Mouse (Mus musculus) midbrain, postnatal 0 days (tissue): ENCODE measurements at regions not wholly inside any gene's neighbourhood (a gene's known extent, or its start where the extent isn't known, plus 50 kb on each side); places are given as distances from the start of the nearest gene placed in this dataset.

Source experiments
- ATAC-seq: fragments of 200-750 bp; cut with Nextera tagmentation; 2 replicates; pipeline ENCODE4 v1.8.0; 2017; ENCODE audit warnings: moderate number of reproducible peaks, mild to moderate bottlenecking, moderate TSS enrichment, moderate library complexity; ENCODE audit not compliant: low FRiP score
- DNase-seq: peaks from one replicate; pipeline ENCODE4 v3.0.0-alpha.2; 2015; ENCODE audit warnings: low spot score
- H3K27ac ChIP-seq: fragments of 300-500 bp; sonication (generic); 2 replicates; pipeline ENCODE4 v1.5.1; 2014; ENCODE audit warnings: low read depth, mild to moderate bottlenecking, low read length, mixed read lengths
- H3K27me3 ChIP-seq: fragments of 300-500 bp; sonication (generic); 2 replicates; pipeline ENCODE4 v1.6.1; 2014; ENCODE audit warnings: low read length, control low read depth, mixed read lengths; ENCODE audit not compliant: insufficient read depth
- H3K36me3 ChIP-seq: fragments of 300-500 bp; sonication (generic); 2 replicates; pipeline ENCODE4 v1.6.1; 2014; ENCODE audit warnings: low read length, control low read depth, mixed read lengths; ENCODE audit not compliant: insufficient read depth
- H3K4me1 ChIP-seq: fragments of 300-500 bp; sonication (generic); 2 replicates; pipeline ENCODE4 v1.6.1; 2014; ENCODE audit warnings: mild to moderate bottlenecking, control low read depth, antibody characterized with exemption, low read length, mixed read lengths; ENCODE audit not compliant: insufficient read depth
- H3K4me2 ChIP-seq: fragments of 300-500 bp; sonication (generic); 2 replicates; pipeline ENCODE4 v1.6.1; 2014; ENCODE audit warnings: low read depth, mild to moderate bottlenecking, low read length, mixed read lengths; ENCODE audit not compliant: poor library complexity, severe bottlenecking
- H3K4me3 ChIP-seq: fragments of 300-500 bp; sonication (generic); 2 replicates; pipeline ENCODE4 v1.5.1; 2014; ENCODE audit warnings: low read depth, mild to moderate bottlenecking, low read length, moderate library complexity
- H3K9ac ChIP-seq: fragments of 300-500 bp; sonication (generic); replicated peaks from 2 replicates; pipeline ENCODE4 v1.6.1; 2014; ENCODE audit warnings: mild to moderate bottlenecking, low read length, moderate library complexity, mixed read lengths; ENCODE audit not compliant: poor library complexity, severe bottlenecking
- H3K9me3 ChIP-seq: fragments of 300-500 bp; sonication (generic); 2 replicates; pipeline ENCODE4 v1.6.1; 2016; ENCODE audit warnings: low read length, control low read depth
- CTCF ChIP-seq: IDR thresholded peaks from 2 replicates; pipeline ENCODE4 v1.5.1; 2016; ENCODE audit warnings: antibody characterized with exemption, mild to moderate bottlenecking
- WGBS: fragments of 180-500 bp; shearing (Covaris S2); extraction: QIAGEN DNeasy Blood & Tissue Kit; methylation state at CpG from one replicate; pipeline ENCODE4 v1.1.7; 2014; 5-methylcytosine and 5-hydroxymethylcytosine counted together

DNA sequence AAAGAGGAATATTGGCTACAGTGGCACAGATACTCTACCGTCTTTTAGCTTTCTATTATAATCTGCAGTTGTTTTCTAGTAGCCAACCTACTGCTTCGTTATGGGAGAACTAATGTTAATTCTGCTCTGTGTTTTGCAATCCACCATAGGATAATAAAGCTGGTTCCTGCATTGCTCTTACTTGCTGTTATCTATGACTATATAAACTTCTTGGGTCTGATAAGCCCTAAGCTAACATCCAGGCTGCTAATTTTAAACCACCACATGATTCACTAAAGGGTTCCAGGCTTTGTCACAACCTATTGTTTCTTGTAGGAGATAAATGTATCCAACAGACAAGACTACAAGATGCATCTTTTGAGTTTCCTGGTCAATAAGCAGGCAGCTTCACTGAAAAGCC lies 173.5 kb upstream of the Aga start:
- H3K9ac ChIP-seq: no peak overlapping the region
- ATAC-seq (no peak), DNase-seq (no peak)
- WGBS: 88% methylated on average over 2 of the region's 2 CpGs
- H3K27me3 ChIP-seq: no peaks in the 10 kb centered on the region
- no peaks in the 10 kb centered on the region for H3K9me3 ChIP-seq
- H3K4me2 ChIP-seq: no peak overlapping the region
- no peaks in the 10 kb centered on the region for H3K36me3 ChIP-seq
- H3K4me3 ChIP-seq: no peak overlapping the region
- no peaks in the 10 kb centered on the region for H3K4me1 ChIP-seq
- H3K27ac ChIP-seq: no peak overlapping the region
- TF ChIP-seq CTCF: no peak

DNA sequence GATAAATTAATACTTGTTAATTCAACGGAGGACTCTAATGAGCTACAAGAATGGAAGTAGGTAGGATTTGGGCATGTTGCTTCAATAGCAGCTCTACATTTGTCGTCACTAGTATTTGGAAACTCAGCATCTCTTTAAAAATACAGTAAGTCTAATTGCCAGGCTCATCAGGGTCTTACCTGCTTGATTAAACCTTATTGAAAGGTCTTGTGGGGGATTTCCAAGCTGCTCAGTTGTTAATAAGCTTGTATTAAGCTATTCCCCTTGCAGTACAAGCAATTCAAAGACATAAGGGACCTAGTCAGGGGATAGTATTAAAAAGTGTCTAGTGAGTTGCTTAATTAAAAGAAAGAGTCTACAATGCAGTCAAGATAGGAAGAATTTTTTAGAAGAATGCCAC lies 142.9 kb upstream of the Aga start:
- Histone ChIP-seq H3K4me2 (no peak overlapping the region), H3K9ac (no peak overlapping the region), H3K27me3 (no peaks in the 10 kb centered on the region), H3K4me1 (no peaks in the 10 kb centered on the region), H3K9me3 (no peaks in the 10 kb centered on the region), H3K36me3 (no peaks in the 10 kb centered on the region), H3K27ac (no peak overlapping the region), H3K4me3 (no peak overlapping the region)
- TF ChIP-seq CTCF: no peak
- peak; percentile 14 for DNase-seq
- 70% methylated on average over 2 of the region's 2 CpGs for WGBS
- ATAC-seq: no peak

DNA sequence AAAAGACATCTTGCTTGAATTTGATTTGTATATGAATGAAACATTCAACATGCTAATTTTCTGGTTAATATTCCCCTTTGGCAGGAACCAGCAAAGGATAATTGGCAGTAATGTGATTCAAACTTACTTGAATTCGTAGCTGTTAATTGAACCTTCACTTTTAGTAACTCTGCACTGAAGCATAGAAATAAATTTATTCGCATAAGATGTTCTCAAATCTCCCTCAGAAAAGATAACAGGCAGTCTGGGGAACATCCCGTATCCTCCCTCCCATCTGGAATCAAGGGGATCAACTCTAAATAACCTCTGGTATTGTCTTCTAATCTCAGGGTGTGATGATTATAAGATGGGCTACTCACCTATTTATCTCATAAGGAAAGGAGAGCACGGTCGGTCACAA lies 138.1 kb upstream of the Aga start:
- H3K4me3 ChIP-seq: no peak overlapping the region
- DNase-seq: no peak
- H3K4me1 ChIP-seq: no peaks in the 10 kb centered on the region
- no peaks in the 10 kb centered on the region for H3K9me3 ChIP-seq
- no peaks in the 10 kb centered on the region for H3K27me3 ChIP-seq
- WGBS: 40% methylated on average over 5 of the region's 5 CpGs
- ATAC-seq: no peak
- no peak overlapping the region for H3K27ac ChIP-seq
- H3K36me3 ChIP-seq: no peaks in the 10 kb centered on the region
- no peak overlapping the region for H3K9ac ChIP-seq
- no peak for TF ChIP-seq CTCF
- H3K4me2 ChIP-seq: no peak overlapping the region

DNA sequence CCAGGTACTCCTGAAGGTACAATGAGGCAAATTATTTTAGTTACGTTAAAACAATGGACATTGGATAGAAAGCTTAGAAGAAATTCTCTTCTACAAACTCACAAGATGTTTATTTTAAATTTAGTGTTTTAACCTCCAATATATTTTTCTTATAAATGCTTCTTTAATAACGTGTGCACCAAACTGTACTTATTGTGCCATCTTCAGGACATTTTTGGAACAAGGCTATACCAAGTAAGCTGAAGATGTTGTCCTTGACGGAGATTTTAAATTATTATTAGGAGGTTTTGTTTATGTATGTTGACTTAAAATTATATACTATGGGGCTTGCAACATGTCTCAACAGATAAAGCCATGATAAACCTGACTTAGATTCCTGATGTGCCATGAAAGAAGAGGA lies 99.4 kb upstream of the Aga start:
- no peak overlapping the region for H3K4me3 ChIP-seq
- H3K4me2 ChIP-seq: no peak overlapping the region
- DNase-seq (peak; percentile 59), ATAC-seq (no peak)
- no peaks in the 10 kb centered on the region for H3K36me3 ChIP-seq
- H3K27ac ChIP-seq: no peak overlapping the region
- TF ChIP-seq CTCF: peak; percentile 81
- H3K4me1 ChIP-seq: no peaks in the 10 kb centered on the region
- no peak overlapping the region for H3K9ac ChIP-seq
- H3K27me3 ChIP-seq: no peaks in the 10 kb centered on the region
- H3K9me3 ChIP-seq: no peaks in the 10 kb centered on the region
- WGBS: 59% methylated on average over 3 of the region's 3 CpGs

DNA sequence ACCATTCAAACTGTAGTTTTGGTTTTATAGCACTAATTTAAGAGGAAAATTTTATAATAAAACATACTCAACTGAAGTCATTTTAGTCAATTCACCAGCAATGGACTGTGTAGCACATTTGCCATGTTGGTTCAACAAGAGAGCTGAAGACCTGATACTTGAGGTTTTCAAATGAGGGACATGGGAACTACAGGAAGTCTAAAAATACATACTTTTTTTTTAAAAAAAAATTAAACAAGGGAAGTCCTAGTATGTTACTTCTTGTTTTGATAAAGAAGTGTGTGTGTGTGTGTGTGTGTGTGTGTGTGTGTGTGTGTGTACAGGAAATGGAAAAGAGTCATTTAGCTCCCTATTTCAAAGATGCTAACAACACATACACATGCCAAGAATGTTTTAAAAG lies 77.3 kb upstream of the Aga start:
- H3K4me3 ChIP-seq: no peak overlapping the region
- H3K36me3 ChIP-seq: no peaks in the 10 kb centered on the region
- H3K4me2 ChIP-seq: no peak overlapping the region
- H3K27ac ChIP-seq: no peak overlapping the region
- DNase-seq: no peak
- no peaks in the 10 kb centered on the region for H3K4me1 ChIP-seq
- no peaks in the 10 kb centered on the region for H3K9me3 ChIP-seq
- H3K27me3 ChIP-seq: no peaks in the 10 kb centered on the region
- TF ChIP-seq CTCF: no peak
- no peak for ATAC-seq
- no peak overlapping the region for H3K9ac ChIP-seq

DNA sequence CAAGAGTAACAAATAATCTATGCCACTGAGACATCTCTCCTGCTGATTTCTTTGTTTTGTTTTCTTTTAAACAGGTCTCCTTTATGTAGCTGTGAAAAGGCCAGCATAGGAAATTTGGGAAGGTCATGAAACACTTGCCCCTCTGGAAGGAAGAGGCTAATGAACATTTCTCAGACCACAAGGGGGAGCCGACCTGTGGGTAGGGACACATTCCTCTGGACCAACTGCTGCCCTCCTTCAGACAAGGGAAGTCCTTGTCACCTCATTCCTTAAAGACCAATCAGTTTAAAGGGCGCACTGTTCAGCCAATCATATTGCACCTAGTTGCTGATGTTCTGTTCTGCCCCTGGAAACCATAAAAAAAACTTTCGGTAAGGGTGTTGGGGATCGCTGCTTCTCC lies 75.8 kb upstream of the Aga start:
- Histone ChIP-seq H3K4me2 (no peak overlapping the region), H3K4me1 (no peaks in the 10 kb centered on the region), H3K9ac (no peak overlapping the region), H3K27me3 (no peaks in the 10 kb centered on the region), H3K4me3 (no peak overlapping the region), H3K36me3 (no peaks in the 10 kb centered on the region), H3K27ac (no peak overlapping the region), H3K9me3 (no peaks in the 10 kb centered on the region)
- no peak for ATAC-seq
- DNase-seq: no peak
- WGBS: 89% methylated on average over 4 of the region's 4 CpGs
- no peak for TF ChIP-seq CTCF
